Mouse (Mus musculus) stomach, postnatal 0 days (tissue): Measurements from ENCODE around the gene Prss57. TPM values are rescaled to one million over a fixed set of nuclear protein-coding genes. Genes with fewer than 3 reads are reported as not detected.
A peak's percentile ranks its signal among the peaks of the same experiment; 100 is the strongest.

Experiments used
- ATAC-seq: fragments of 200-750 bp; cut with Nextera tagmentation; 2 replicates; pipeline ENCODE4 v1.8.0; 2017; ENCODE audit not compliant: low FRiP score, low TSS enrichment
- DNase-seq: peaks from one replicate; pipeline ENCODE4 v3.0.0-alpha.2; 2016; ENCODE audit warnings: low spot score
- H3K27ac ChIP-seq: fragments of 300-500 bp; sonication (generic); replicated peaks from 2 replicates; pipeline ENCODE4 v1.5.1; 2014; ENCODE audit warnings: mild to moderate bottlenecking, control low read depth
- H3K27me3 ChIP-seq: fragments of 300-500 bp; sonication (generic); 2 replicates; pipeline ENCODE4 v1.6.1; 2014; ENCODE audit warnings: low read length; ENCODE audit not compliant: control insufficient read depth, insufficient read depth
- H3K36me3 ChIP-seq: fragments of 300-500 bp; sonication (generic); 2 replicates; pipeline ENCODE4 v1.6.1; 2014; ENCODE audit warnings: low read length, mixed read lengths; ENCODE audit not compliant: control insufficient read depth, insufficient read depth
- H3K4me1 ChIP-seq: fragments of 300-500 bp; sonication (generic); replicated peaks from 2 replicates; pipeline ENCODE4 v1.6.1; 2014; ENCODE audit warnings: antibody characterized with exemption; ENCODE audit not compliant: control insufficient read depth, insufficient read depth
- H3K4me2 ChIP-seq: fragments of 300-500 bp; sonication (generic); replicated peaks from 2 replicates; pipeline ENCODE4 v1.6.1; 2014; ENCODE audit warnings: low read depth, mild to moderate bottlenecking, control low read depth, moderate library complexity
- H3K4me3 ChIP-seq: fragments of 300-500 bp; sonication (generic); 2 replicates; pipeline ENCODE4 v1.5.1; 2014; ENCODE audit warnings: low read depth, low read length, control low read depth
- H3K9ac ChIP-seq: fragments of 300-500 bp; sonication (generic); 2 replicates; pipeline ENCODE4 v1.6.1; 2014; ENCODE audit warnings: mild to moderate bottlenecking, low read length, control low read depth, mixed read lengths
- H3K9me3 ChIP-seq: fragments of 300-500 bp; sonication (generic); 2 replicates; pipeline ENCODE4 v1.6.1; 2016; ENCODE audit warnings: low read length; ENCODE audit not compliant: control insufficient read depth
- CTCF ChIP-seq: IDR thresholded peaks from 2 replicates; pipeline ENCODE4 v1.5.1; 2016; ENCODE audit warnings: antibody characterized with exemption, low read depth, mild to moderate bottlenecking, moderate library complexity
- EP300 ChIP-seq: optimal IDR thresholded peaks from 2 replicates; pipeline ENCODE3; 2016; ENCODE audit warnings: antibody characterized with exemption
- WGBS: fragments of 180-500 bp; shearing (Covaris S2); extraction: QIAGEN DNeasy Blood & Tissue Kit; methylation state at CpG from one replicate; pipeline ENCODE4 v1.1.7; 2014; 5-methylcytosine and 5-hydroxymethylcytosine counted together
- polyA plus RNA-seq: library from polyadenylated mRNA; unstranded; fragments of >200 nt; fragmentation: Nextera tagmentation; extraction: Ambion mirVana; gene quantifications from 2 replicates; pipeline ENCODE4 v1.2.1, GENCODE M21; 2015

Prss57 gene
- polyA plus RNA-seq, 1 experiment from 2014 or later: 0.04 TPM

DNA sequence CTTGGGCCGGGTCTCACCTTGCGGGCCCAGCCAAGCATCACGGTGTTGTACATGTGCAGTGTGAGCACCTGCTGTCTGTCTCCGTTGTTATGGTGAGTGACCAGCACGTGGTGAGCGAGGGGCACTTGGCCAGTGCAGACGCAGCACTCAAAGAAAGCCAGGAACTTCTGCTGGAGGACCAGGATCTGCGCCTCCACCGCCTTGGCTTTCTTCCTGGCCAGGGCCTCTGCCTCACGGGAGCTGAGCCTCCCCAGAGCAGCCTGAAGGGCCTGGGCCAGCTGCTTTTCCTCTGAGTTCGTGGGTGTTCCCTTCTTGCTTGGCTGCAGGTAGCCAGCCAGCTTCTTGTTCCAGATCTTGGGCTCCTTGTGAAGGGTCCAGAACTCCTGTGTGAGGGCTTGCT lies 47.6 kb downstream of the Prss57 start:
- Histone ChIP-seq H3K27ac (no peak overlapping the region), H3K4me1 (peaks cover 3% of the 10 kb centered on the region), H3K36me3 (peaks cover 32% of the 10 kb centered on the region), H3K9ac (no peak overlapping the region), H3K27me3 (no peaks in the 10 kb centered on the region), H3K4me3 (no peak overlapping the region), H3K4me2 (no peak overlapping the region), H3K9me3 (no peaks in the 10 kb centered on the region; the same call in 1 of the 2 replicates)
- DNase-seq (no peak), ATAC-seq (no peak)
- 85% methylated on average over 11 of the region's 11 CpGs for WGBS
- TF ChIP-seq CTCF: no peak
- TF ChIP-seq EP300: no peak

- ATAC-seq: no peak
- peak; percentile 26; the same call in 1 of the 2 replicates for TF ChIP-seq CTCF
- TF ChIP-seq EP300: no peak
- no peaks in the 10 kb centered on the region; the same call in 1 of the 2 replicates for H3K9me3 ChIP-seq
These were observed 49.9 kb downstream of the Prss57 start for GRCm38 (mm10) chr10:79740863-79741262.

GRCm38 (mm10) chr10:79739234-79739633 lies 51.5 kb downstream of the Prss57 start:
- Histone ChIP-seq H3K27ac (no peak overlapping the region), H3K27me3 (no peaks in the 10 kb centered on the region), H3K4me3 (no peak overlapping the region), H3K9me3 (no peaks in the 10 kb centered on the region; the same call in 1 of the 2 replicates), H3K9ac (no peak overlapping the region), H3K4me1 (no peaks in the 10 kb centered on the region), H3K36me3 (peaks cover 47% of the 10 kb centered on the region), H3K4me2 (no peak overlapping the region)
- 96% methylated on average over 28 of the region's 28 CpGs for WGBS
- DNase-seq (no peak), ATAC-seq (no peak)
- TF ChIP-seq EP300: no peak
- TF ChIP-seq CTCF: no peak

More at GRCm38 (mm10) chr10:79740863-79741262, 49.9 kb downstream of the Prss57 start:
- Histone ChIP-seq H3K4me1 (peaks cover 3% of the 10 kb centered on the region), H3K4me3 (no peak overlapping the region), H3K36me3 (peaks cover 48% of the 10 kb centered on the region), H3K9ac (no peak overlapping the region), H3K4me2 (no peak overlapping the region), H3K27ac (no peak overlapping the region), H3K27me3 (no peaks in the 10 kb centered on the region)
- WGBS: 79% methylated on average over 11 of the region's 11 CpGs
- DNase-seq: no peak

DNA sequence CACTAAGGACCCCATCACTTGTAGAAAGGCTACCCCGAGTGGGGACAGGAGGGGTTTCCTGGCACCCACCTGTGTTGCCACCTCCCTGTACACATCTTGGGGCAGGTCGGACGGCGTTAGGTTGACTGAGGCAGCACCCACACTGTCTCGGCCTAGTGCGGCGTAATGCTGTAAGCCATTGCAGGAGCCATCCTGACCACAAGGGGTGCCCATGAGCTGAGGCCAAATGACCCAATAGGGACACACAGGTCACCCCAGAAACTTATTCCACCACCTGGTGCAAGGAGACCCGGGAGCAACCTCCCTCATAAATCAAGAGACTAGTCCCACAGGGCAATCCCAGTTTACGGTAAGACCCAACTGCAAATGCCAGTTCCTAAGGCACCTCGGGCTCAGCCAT lies 52.5 kb downstream of the Prss57 start:
- H3K4me3 ChIP-seq: no peak overlapping the region
- peaks cover 49% of the 10 kb centered on the region for H3K36me3 ChIP-seq
- WGBS: 93% methylated on average over 10 of the region's 10 CpGs
- no peaks in the 10 kb centered on the region for H3K4me1 ChIP-seq
- no peak for ATAC-seq
- TF ChIP-seq EP300 (no peak), CTCF (peak; percentile 63)
- peak; percentile 41 for DNase-seq
- H3K9me3 ChIP-seq: no peaks in the 10 kb centered on the region; the same call in 1 of the 2 replicates
- no peak overlapping the region for H3K27ac ChIP-seq
- no peak overlapping the region for H3K9ac ChIP-seq
- H3K4me2 ChIP-seq: no peak overlapping the region
- H3K27me3 ChIP-seq: no peaks in the 10 kb centered on the region

- no peak overlapping the region for H3K27ac ChIP-seq
- peaks cover 49% of the 10 kb centered on the region for H3K36me3 ChIP-seq
- H3K4me2 ChIP-seq: no peak overlapping the region
- H3K9me3 ChIP-seq: no peaks in the 10 kb centered on the region; the same call in 1 of the 2 replicates
- no peak overlapping the region for H3K9ac ChIP-seq
- whole genome bisulfite sequencing: 86% methylated on average over 14 of the region's 14 CpGs
- DNase-seq: no peak
- ATAC-seq: no peak
- H3K4me3 ChIP-seq: no peak overlapping the region
- TF ChIP-seq EP300: no peak
- no peak for TF ChIP-seq CTCF
- no peaks in the 10 kb centered on the region for H3K27me3 ChIP-seq
- no peaks in the 10 kb centered on the region for H3K4me1 ChIP-seq
These were observed 54.1 kb downstream of the Prss57 start for GRCm38 (mm10) chr10:79736706-79737105.

DNA sequence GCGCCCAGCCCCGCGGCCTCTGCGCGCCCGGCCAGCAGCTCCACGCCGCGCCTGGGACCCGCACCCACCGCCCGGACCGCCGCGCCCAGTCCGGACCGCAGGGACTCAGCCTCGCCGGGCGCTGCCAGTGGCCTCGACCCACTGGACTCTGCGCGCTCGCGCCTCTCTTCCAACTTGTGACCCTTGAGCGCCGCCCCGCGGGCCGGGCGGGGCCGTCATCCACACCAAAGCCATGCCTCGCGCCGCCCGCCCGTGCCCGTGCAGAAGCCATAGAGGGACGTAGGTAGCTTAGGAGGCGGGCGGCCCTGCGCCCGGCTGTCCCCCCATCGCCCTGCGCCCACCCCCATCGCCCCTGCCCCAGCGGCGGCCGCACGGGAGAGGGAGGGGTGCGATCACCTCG lies 55.4 kb downstream of the Prss57 start:
- Histone ChIP-seq H3K27me3 (no peaks in the 10 kb centered on the region), H3K9ac (no peak overlapping the region), H3K27ac (no peak overlapping the region), H3K4me1 (no peaks in the 10 kb centered on the region), H3K4me2 (no peak overlapping the region), H3K4me3 (no peak overlapping the region), H3K36me3 (peaks cover 41% of the 10 kb centered on the region), H3K9me3 (no peaks in the 10 kb centered on the region; the same call in 1 of the 2 replicates)
- WGBS: 39% methylated on average over 33 of the region's 52 CpGs
- peak; percentile 62 for DNase-seq
- ATAC-seq: 0 out of 2 replicates have a peak, but pooled peaks have one; percentile 10
- peak; percentile 31 for TF ChIP-seq CTCF
- no peak for TF ChIP-seq EP300
